Mouse (Mus musculus) embryonic facial prominence, embryonic 14.5 days (tissue): Measurements from ENCODE around the gene Ttc39b. TPM values are rescaled to one million over a fixed set of nuclear protein-coding genes. Genes with fewer than 3 reads are reported as not detected.

Source experiments
- ATAC-seq: fragments of 200-750 bp; cut with Nextera tagmentation; 2 replicates; pipeline ENCODE4 v1.8.0; 2017; ENCODE audit warnings: low read depth, moderate number of reproducible peaks, moderate TSS enrichment
- DNase-seq: peaks from one replicate; pipeline ENCODE4 v3.0.0-alpha.2; 2015; ENCODE audit warnings: low spot score
- H3K27ac ChIP-seq: fragments of 300-500 bp; sonication (generic); replicated peaks from 2 replicates; pipeline ENCODE4 v1.5.1; 2014; ENCODE audit warnings: low read depth, mild to moderate bottlenecking, low read length, moderate library complexity
- H3K27me3 ChIP-seq: fragments of 300-500 bp; sonication (generic); replicated peaks from 2 replicates; pipeline ENCODE4 v1.6.1; 2014; ENCODE audit warnings: low read length; ENCODE audit not compliant: control insufficient read depth, insufficient read depth
- H3K36me3 ChIP-seq: fragments of 300-500 bp; sonication (generic); 2 replicates; pipeline ENCODE4 v1.6.1; 2014; ENCODE audit warnings: low read length, mixed read lengths; ENCODE audit not compliant: control insufficient read depth, insufficient read depth
- H3K4me1 ChIP-seq: fragments of 300-500 bp; sonication (generic); 2 replicates; pipeline ENCODE4 v1.6.1; 2014; ENCODE audit warnings: antibody characterized with exemption, low read length; ENCODE audit not compliant: control insufficient read depth, insufficient read depth
- H3K4me2 ChIP-seq: fragments of 300-500 bp; sonication (generic); 2 replicates; pipeline ENCODE4 v1.6.1; 2014; ENCODE audit warnings: low read depth, mild to moderate bottlenecking, low read length, moderate library complexity, mixed read lengths
- H3K4me3 ChIP-seq: fragments of 300-500 bp; sonication (generic); 2 replicates; pipeline ENCODE4 v1.5.1; 2014; ENCODE audit warnings: low read depth, mild to moderate bottlenecking, low read length
- H3K9ac ChIP-seq: fragments of 300-500 bp; sonication (generic); 2 replicates; pipeline ENCODE4 v1.6.1; 2014; ENCODE audit warnings: low read depth, mild to moderate bottlenecking, low read length, moderate library complexity, mixed read lengths
- H3K9me3 ChIP-seq: fragments of 300-500 bp; sonication (generic); 2 replicates; pipeline ENCODE4 v1.6.1; 2016; ENCODE audit warnings: low read length; ENCODE audit not compliant: control insufficient read depth
- WGBS: fragments of 180-500 bp; shearing (Covaris S2); extraction: QIAGEN DNeasy Blood & Tissue Kit; methylation state at CpG from one replicate; pipeline ENCODE4 v1.1.7; 2014; 5-methylcytosine and 5-hydroxymethylcytosine counted together
- polyA plus RNA-seq: library from polyadenylated mRNA; unstranded; fragments of >200 nt; fragmentation: Nextera tagmentation; extraction: Ambion mirVana; gene quantifications from 2 replicates; pipeline ENCODE4 v1.2.1, GENCODE M21; 2014

Ttc39b gene
- polyA plus RNA-seq, result 4.6 and 5.5 TPM in 2 replicates

GRCm38 (mm10) chr4:83323910-83324684, at the start of gene Ttc39b:
TSS of gene Ttc39b (minus strand) at chr4:83324255.
- peak within 1 kb of the TSS; percentile 75 for H3K9ac ChIP-seq
- peak within 1 kb of the TSS; percentile 79 for H3K4me3 ChIP-seq
- no peaks in the 10 kb centered on the region for H3K9me3 ChIP-seq
- peak within 1 kb of the TSS; percentile 61 for H3K27ac ChIP-seq
- ATAC-seq, result peak; percentile 98
- H3K36me3 ChIP-seq, result no peaks in the 10 kb centered on the region
- H3K4me2 ChIP-seq, result peak within 1 kb of the TSS; percentile 93
- no peaks in the 10 kb centered on the region for H3K4me1 ChIP-seq
- H3K27me3 ChIP-seq, result 0 out of 2 replicates have a peak, but pooled peaks cover 3% of the 10 kb centered on the region
- 0% methylated on average over 21 of the region's 59 CpGs for WGBS
- peak; percentile 94 for DNase-seq

- no peak for ATAC-seq
- Histone ChIP-seq H3K4me3 (no peak overlapping the region), H3K9me3 (no peaks in the 10 kb centered on the region), H3K9ac (no peak overlapping the region), H3K27ac (no peak overlapping the region), H3K4me1 (no peaks in the 10 kb centered on the region), H3K36me3 (no peaks in the 10 kb centered on the region), H3K4me2 (no peak overlapping the region), H3K27me3 (no peaks in the 10 kb centered on the region)
- DNase-seq, result no peak
- WGBS, result 56% methylated on average over 4 of the region's 4 CpGs
Measured at GRCm38 (mm10) chr4:83373381-83373780, 49.3 kb upstream of the Ttc39b start.

GRCm38 (mm10) chr4:83357738-83358137, 33.7 kb upstream of the Ttc39b start:
- H3K4me3 ChIP-seq, result no peak overlapping the region

GRCm38 (mm10) chr4:83354786-83355185, 30.7 kb upstream of the Ttc39b start:
- Histone ChIP-seq H3K36me3 (no peaks in the 10 kb centered on the region), H3K4me2 (no peak overlapping the region), H3K9me3 (peaks cover 4% of the 10 kb centered on the region; the same call in 1 of the 2 replicates), H3K4me3 (no peak overlapping the region), H3K4me1 (peaks cover 15% of the 10 kb centered on the region), H3K27ac (no peak overlapping the region), H3K9ac (no peak overlapping the region), H3K27me3 (no peaks in the 10 kb centered on the region)
- DNase-seq (no peak), ATAC-seq (no peak)
- 79% methylated on average over 2 of the region's 2 CpGs for WGBS

More at GRCm38 (mm10) chr4:83357738-83358137, 33.7 kb upstream of the Ttc39b start:
- Histone ChIP-seq H3K27ac (no peak overlapping the region), H3K9me3 (peaks cover 11% of the 10 kb centered on the region; the same call in 1 of the 2 replicates), H3K27me3 (no peaks in the 10 kb centered on the region), H3K9ac (no peak overlapping the region), H3K36me3 (no peaks in the 10 kb centered on the region), H3K4me1 (no peaks in the 10 kb centered on the region), H3K4me2 (no peak overlapping the region)
- 83% methylated on average over 1 of the region's 1 CpGs for WGBS
- ATAC-seq (no peak), DNase-seq (no peak)

- Histone ChIP-seq H3K9me3 (no peaks in the 10 kb centered on the region), H3K4me1 (peaks cover 15% of the 10 kb centered on the region), H3K9ac (no peak overlapping the region), H3K4me2 (no peak overlapping the region), H3K4me3 (no peak overlapping the region), H3K36me3 (no peaks in the 10 kb centered on the region), H3K27me3 (no peaks in the 10 kb centered on the region), H3K27ac (no peak overlapping the region)
- DNase-seq (no peak), ATAC-seq (no peak)
- WGBS, result 66% methylated on average over 6 of the region's 6 CpGs
Measured at GRCm38 (mm10) chr4:83353949-83354348, 29.9 kb upstream of the Ttc39b start.

GRCm38 (mm10) chr4:83353276-83353675, 29.2 kb upstream of the Ttc39b start:
- H3K4me2 ChIP-seq, result no peak overlapping the region
- no peaks in the 10 kb centered on the region for H3K27me3 ChIP-seq
- no peaks in the 10 kb centered on the region for H3K36me3 ChIP-seq
- H3K27ac ChIP-seq, result no peak overlapping the region
- DNase-seq, result no peak
- peaks cover 15% of the 10 kb centered on the region for H3K4me1 ChIP-seq
- no peaks in the 10 kb centered on the region for H3K9me3 ChIP-seq
- H3K4me3 ChIP-seq, result no peak overlapping the region
- no peak overlapping the region for H3K9ac ChIP-seq
- no peak for ATAC-seq
- WGBS, result 94% methylated on average over 12 of the region's 12 CpGs

- peak; percentile 95 for ATAC-seq
- peak overlapping the region; percentile 33; the same call in 1 of the 2 replicates for H3K27ac ChIP-seq
- DNase-seq, result peak; percentile 95
- WGBS, result 30% methylated on average over 6 of the region's 6 CpGs
- H3K4me1 ChIP-seq, result peaks cover 15% of the 10 kb centered on the region
- H3K4me3 ChIP-seq, result no peak overlapping the region
- H3K36me3 ChIP-seq, result no peaks in the 10 kb centered on the region
- no peaks in the 10 kb centered on the region for H3K9me3 ChIP-seq
- no peak overlapping the region for H3K9ac ChIP-seq
- H3K27me3 ChIP-seq, result no peaks in the 10 kb centered on the region
- no peak overlapping the region for H3K4me2 ChIP-seq
Measured at GRCm38 (mm10) chr4:83350719-83351118, 26.7 kb upstream of the Ttc39b start.

- no peak overlapping the region for H3K9ac ChIP-seq
- peaks cover 15% of the 10 kb centered on the region for H3K4me1 ChIP-seq
- no peak overlapping the region for H3K4me3 ChIP-seq
- no peaks in the 10 kb centered on the region for H3K36me3 ChIP-seq
- H3K9me3 ChIP-seq, result no peaks in the 10 kb centered on the region
- DNase-seq (no peak), ATAC-seq (no peak)
- H3K27ac ChIP-seq, result no peak overlapping the region
- WGBS, result 93% methylated on average over 1 of the region's 1 CpGs
- H3K4me2 ChIP-seq, result no peak overlapping the region
- no peaks in the 10 kb centered on the region for H3K27me3 ChIP-seq
Measured at GRCm38 (mm10) chr4:83348970-83349369, 24.9 kb upstream of the Ttc39b start.

GRCm38 (mm10) chr4:83343895-83344294, 19.8 kb upstream of the Ttc39b start:
- H3K9ac ChIP-seq, result no peak overlapping the region
- no peak overlapping the region for H3K4me3 ChIP-seq
- H3K27me3 ChIP-seq, result no peaks in the 10 kb centered on the region
- H3K4me1 ChIP-seq, result 0 out of 2 replicates have a peak, but pooled peaks cover 4% of the 10 kb centered on the region
- DNase-seq (no peak), ATAC-seq (no peak)
- 58% methylated on average over 2 of the region's 2 CpGs for WGBS
- H3K9me3 ChIP-seq, result no peaks in the 10 kb centered on the region
- H3K36me3 ChIP-seq, result no peaks in the 10 kb centered on the region
- H3K27ac ChIP-seq, result no peak overlapping the region
- no peak overlapping the region for H3K4me2 ChIP-seq
